Mouse (Mus musculus) testis, adult 2 months (tissue): ENCODE data around the gene Cyp4f14.

ENCODE experiments used
- CTCF ChIP-seq: fragments of 200-500 bp; IDR thresholded peaks from 2 replicates; pipeline ENCODE4 v1.5.1; 2012; ENCODE audit warnings: low read depth, mild to moderate bottlenecking, inconsistent platforms, low read length, moderate library complexity; ENCODE audit not compliant: control insufficient read depth, insufficient read depth, insufficient replicate concordance
- POLR2A ChIP-seq: fragments of 200-500 bp; IDR thresholded peaks from 2 replicates; pipeline ENCODE4 v1.6.1; 2012; ENCODE audit warnings: low read depth, mild to moderate bottlenecking, inconsistent platforms, low read length, moderate library complexity; ENCODE audit not compliant: control insufficient read depth

DNA sequence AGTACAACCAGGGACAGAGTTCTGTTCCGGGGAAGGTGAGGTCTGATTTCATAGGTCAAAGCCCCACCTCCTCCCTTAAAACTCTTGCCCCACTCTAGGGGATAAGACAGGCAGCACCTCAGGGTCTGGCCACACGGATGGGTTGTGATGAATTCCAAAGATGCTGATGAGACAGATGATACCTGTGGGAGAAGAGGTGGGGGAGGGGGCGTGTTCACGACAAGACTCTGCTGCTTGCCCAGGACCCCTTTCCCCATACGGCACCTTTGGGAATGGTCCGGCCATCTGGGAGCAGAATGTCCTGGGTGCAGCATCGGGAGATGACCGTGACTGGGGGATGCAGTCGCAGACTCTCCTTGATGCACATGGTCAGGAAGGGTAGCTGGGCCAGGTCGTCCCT, 11.0 kb downstream of the Cyp4f14 start:
- TF ChIP-seq POLR2A, result no peak
- no peak for TF ChIP-seq CTCF
